Mouse (Mus musculus) adrenal gland, adult (tissue): ENCODE results near the gene Mib2.
"Not testable (repeated sequence)": the region's sequence is repeated elsewhere in the genome, so short reads cannot be mapped to it uniquely, and the experiment has no call there.

Experiments
- DNase-seq, 2 experiments: peaks; one replicate each; pipeline ENCODE4 v3.0.0; 2022 to 2023; ENCODE audit warnings: low spot score in 1 of 2; ENCODE audit not compliant: inconsistent age in 2 of 2

Mib2 gene

GRCm38 (mm10) chr4:155668689-155669597, at the start of gene Mib2:
Gene Mib2, minus strand, starts transcription at chr4:155669198.
- DNase-seq, result peak; percentile 97 to 99

DNA sequence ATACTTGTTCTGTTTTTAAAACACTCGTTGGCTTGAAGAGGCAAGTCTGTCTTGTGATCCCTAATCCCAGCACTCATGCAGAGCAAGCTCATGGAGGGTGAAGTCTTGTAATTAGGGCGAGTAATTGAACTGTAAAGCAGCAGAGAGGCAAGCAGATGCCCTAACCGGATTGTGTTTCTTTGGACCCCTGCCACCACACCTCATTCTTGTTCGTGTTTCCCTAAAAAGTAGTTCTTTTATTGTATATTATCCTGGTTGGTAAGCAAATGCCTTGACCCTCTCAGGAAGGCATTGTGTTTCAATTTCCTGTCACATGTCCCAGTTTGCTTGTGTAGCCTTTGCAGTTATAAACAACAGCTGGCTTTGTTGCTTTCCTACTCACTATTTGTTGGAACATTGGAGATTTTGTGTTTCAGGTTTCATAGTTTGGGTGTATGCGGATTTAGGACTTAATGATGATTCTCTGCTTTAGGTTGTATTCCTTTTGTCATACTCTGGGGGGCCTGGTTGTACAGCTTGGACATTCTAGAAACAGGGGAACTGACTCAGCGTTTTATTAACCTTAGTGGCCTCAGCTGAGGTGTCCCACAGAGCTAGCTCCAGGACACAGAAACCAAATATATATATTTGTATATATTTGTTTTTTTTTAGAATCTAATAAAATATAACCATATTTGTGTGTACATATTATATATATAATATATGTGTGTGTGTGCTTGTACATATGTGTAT, 41.7 kb upstream of the Mib2 start:
- DNase-seq, result peak in 1 of 2 experiments; percentile 40

DNA sequence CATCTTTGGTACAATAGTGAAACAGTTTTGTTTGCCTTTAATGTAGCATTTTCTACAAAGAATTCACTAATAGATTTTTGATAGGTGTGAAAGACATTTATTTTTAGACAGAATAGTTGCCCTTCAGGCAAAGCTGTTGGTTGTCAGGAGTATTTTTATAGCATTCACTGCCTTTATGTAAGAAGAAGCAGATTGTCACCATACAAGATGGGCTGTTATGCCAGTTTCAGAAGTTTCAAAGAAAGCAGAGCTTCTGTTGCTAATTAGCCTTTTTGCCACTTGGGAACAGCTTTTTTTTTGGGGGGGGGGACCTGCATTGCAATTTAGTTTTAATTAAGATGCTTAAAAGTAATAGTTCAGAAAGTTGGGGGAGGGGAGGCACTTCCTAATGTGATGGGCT, 40.0 kb upstream of the Mib2 start:
- DNase-seq, result no peak

- no peak for DNase-seq
Observed at GRCm38 (mm10) chr4:155708582-155708981, 39.6 kb upstream of the Mib2 start.

DNA sequence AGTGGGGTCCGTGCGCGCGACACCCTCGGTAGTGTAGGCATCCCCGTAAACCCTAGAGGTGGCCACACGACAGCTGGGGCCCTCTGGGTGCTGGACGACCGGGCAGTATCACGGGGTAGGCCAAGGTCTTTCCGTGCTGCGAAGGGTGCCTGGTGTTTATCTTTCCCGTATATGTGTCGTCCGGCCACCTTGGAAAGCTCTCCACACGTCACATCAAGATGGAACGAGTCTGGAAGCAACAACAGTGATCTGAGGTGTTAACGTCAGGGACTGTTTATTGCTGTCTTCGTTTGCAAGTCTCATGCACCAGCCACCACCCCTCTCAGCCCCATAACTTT, 36.6 kb upstream of the Mib2 start:
- no peak for DNase-seq

- peak; percentile 96 to 100 for DNase-seq
Observed at GRCm38 (mm10) chr4:155704721-155705591, 36.0 kb upstream of the Mib2 start, which contains the start of gene Ssu72. Gene Ssu72, plus strand, starts transcription at chr4:155704800.

- no peak for DNase-seq
Observed at GRCm38 (mm10) chr4:155703425-155703929, 34.5 kb upstream of the Mib2 start.

DNA sequence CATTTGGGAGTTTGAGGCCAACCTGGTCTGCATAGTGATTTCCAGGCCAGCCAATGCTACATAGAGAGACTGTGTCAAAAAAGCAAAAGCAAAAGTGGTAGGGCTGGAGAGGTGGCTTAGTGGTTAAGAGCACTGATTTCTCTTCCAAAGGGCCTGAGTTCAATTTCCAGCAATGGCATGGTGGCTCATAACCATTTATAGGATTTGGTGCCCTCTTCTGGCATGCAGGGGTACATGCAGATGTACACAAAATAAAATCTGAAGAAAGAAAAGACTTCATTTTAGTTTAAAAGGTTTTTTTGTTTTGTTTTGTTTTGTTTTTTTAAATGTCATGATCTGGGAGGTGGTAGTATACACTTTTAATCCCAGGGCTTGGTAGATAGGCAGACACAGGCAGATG, 31.4 kb upstream of the Mib2 start:
- peak in 1 of 2 experiments; percentile 52 for DNase-seq

- peak; percentile 72 to 91 for DNase-seq
Observed at GRCm38 (mm10) chr4:155696261-155697255, 27.6 kb upstream of the Mib2 start.

- DNase-seq, result peak in 1 of 2 experiments; percentile 76
Observed at GRCm38 (mm10) chr4:155695531-155696062, 26.6 kb upstream of the Mib2 start.

DNA sequence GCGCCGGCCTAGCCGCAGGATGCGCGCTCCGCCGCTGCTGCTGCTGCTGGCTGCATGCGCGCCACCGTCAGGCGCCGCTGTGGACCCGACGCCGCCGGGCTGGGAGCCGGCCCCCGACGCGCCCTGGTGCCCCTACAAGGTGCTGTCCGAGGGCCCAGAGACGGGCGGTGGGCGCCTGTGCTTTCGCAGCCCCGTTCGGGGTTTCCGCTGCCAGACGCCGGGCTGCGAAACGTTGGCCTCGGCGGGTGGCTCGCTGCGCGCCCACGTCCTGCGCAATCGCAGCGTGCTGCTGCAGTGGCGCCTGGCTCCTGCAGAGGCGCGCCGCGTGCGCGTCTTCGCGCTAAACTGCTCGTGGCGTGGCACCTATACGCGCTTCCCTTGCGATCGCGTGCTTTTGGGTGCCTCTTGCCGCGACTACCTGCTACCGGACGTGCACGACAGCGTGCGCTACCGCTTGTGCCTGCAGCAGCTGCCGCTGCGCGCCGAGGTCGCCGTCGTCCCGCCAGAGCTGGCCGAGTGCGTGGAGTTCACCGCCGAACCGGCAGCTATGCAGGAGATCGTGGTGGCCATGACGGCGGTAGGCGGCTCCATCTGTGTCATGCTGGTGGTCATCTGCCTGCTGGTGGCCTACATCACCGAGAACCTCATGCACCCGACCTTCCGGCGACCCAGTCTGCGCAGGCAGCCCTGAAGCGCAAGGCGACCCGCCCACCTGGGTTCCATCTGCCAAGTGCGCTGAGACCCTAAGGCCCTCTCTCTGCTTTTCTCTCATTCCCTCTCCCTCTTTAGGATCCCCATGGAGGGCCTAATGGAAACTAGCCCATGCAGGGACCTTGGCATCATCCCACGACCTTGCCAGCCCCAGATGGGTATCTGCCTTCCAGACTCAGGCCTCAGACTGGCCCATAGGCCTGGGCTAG, 25.7 kb upstream of the Mib2 start:
- DNase-seq, result peak; percentile 77 to 91

GRCm38 (mm10) chr4:155694111-155694481, 25.1 kb upstream of the Mib2 start, which contains the start of gene Fndc10:
Gene Fndc10, plus strand, starts transcription at chr4:155694342.
- peak; percentile 82 to 91 for DNase-seq

DNA sequence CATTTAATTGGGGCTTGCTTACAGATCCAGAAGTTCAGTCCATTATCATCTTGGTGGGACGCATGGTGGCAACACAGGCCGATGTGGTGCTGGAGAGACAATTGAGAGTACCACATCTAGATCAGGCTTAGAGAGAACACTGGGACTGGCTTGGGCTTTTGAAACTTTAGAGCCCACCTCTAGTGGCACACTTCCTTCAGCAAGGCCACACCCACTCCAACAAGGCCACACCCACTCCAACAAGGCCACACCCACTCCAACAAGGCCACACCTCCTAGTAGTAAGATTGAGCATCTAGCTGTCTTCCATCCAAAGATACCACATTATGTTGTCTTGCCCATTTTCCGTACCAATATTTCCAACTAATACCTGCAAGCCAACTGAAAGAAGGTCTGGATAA, 23.4 kb upstream of the Mib2 start:
- DNase-seq, result no peak

- DNase-seq, result peak; percentile 38 to 54
Observed at GRCm38 (mm10) chr4:155690571-155691375, 21.8 kb upstream of the Mib2 start.

GRCm38 (mm10) chr4:155687764-155688163, 18.8 kb upstream of the Mib2 start:
- not testable (repeated sequence) for DNase-seq

DNA sequence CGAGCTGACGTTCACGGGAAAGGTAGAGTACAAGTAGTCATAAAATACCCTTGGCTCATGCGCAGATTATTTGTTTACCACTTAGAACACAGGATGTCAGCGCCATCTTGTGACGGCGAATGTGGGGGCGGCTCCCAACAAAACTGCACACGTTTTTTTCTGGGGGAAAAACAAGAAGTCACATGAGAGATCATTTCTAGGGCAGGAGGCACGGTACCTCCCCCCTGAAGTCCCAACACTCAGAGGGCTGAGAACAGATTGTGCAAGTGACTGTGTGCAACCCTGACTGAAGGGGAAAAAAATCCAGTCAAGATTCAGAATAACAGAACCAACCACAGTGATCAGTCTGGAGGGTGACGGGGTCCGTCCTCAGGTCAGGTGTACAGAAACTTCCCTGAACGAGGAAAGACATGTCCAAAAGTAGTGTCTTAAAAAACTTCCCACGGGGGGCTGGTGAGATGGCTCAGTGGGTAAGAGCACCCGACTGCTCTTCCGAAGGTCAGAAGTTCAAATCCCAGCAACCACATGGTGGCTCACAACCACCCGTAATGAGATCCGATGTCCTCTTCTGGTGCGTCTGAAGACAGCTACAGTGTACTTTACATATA, 14.8 kb upstream of the Mib2 start:
- peak in 1 of 2 experiments; percentile 15 for DNase-seq

GRCm38 (mm10) chr4:155675991-155676390, 7.0 kb upstream of the Mib2 start:
- peak in 1 of 2 experiments; percentile 72 for DNase-seq
